Mouse (Mus musculus) natural killer cell, adult 2 months (primary cell): ENCODE measurements around the gene Asgr1.
A peak's percentile ranks its signal among the peaks of the same experiment; 100 is the strongest.
"Not testable (repeated sequence)": the region's sequence is repeated elsewhere in the genome, so short reads cannot be mapped to it uniquely, and the experiment has no call there.

Experiments
- DNase-seq, 2 experiments: peaks; one replicate each; pipeline ENCODE4 v3.0.0; 2022; ENCODE audit warnings: low spot score in 2 of 2

Gene Asgr1

DNA sequence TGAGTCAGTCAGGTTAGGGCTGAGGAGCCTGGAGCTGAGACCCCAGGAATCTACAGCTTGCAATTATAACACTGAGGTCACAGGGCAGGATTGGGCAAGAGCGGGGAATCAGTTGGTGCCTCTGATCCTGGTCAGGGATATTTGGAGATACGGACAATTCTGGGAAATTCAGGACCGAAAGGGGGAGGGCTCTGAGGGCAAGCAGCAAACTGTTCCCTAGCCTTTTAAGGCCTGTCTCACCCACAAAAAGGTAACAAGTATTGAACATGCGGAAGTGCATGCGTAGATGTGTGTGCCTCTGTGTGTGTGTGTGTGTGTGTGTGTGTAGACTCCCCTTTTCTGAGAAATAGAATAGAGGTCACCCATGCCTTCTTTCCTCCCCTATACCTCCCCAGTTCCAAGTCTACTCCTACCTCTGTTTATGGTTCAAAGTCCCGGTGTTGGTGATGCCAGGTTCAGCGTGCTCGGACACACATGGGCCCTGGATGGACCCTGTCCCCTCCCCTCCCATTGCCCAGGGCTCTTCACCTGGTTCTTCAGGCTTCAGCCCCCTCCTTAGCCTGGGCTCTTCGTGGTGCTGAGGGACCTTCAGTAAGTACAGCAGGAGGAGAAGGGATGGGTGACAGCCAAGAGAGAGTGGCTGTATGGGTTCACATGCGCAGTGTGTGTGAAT lies at the start of gene Asgr1:
Gene Asgr1 (plus strand): TSS at position 188 of the 673 bp plus-strand sequence.
- DNase-seq: no peak

DNA sequence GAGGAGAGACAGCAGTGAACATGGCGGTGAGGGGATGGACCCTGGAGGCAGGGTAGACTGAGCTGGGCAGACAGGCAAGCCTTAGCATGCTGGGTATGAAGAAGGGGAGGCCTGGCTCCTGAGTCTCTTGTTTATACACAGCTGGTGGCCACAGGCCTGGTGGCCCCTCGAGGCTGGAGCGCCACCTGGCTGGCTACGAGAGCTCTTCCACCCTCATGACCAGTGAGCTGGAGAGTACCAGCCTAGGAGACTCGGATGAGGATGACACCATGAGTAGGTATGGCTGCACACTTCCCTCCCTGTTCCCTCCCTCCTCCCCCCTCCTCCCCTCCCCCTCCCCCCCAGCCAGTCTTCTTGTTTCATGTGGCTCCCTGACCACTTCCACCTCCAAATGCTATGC lies 48.4 kb upstream of the Asgr1 start:
- peak; percentile 49 to 54 for DNase-seq

DNA sequence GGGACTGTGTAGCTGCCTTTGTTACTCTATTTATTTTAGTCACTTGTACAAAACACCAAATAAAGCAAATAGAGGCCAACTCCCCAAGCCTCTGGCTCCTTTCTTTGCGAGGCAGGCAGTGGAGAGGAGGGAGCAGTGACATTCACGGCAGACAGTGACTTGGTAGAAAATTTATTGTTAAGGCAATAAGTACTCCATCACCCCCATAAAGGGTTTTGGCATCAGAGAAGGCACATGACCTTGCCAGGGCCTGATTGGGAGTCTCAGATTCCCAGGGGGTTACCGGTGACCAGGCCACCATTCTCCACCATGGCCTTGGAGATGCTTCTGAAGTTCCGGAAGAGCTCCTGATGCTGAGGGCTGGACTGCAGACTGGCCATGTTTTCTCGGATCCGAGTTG lies 43.9 kb upstream of the Asgr1 start:
- DNase-seq: no peak

DNA sequence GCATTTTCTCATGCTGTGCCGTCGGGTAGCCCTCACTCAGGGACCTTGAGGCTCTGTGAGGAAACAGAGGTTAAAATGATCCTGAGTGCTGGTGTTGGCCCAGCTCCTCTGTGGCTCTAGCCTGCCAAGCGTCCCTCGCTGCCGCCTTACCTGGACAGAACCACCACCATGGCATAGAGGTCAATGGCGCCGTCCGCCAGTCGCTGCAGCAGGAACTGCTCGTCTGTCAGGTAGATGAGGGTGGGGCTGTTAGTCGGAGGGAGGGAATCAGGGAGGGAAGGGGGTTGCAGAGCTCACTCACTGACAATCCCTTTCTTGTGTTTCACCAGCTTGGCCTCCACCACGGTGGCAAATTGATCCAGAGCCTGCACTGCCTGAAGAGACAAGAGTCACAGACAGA lies 43.3 kb upstream of the Asgr1 start:
- no peak for DNase-seq

DNA sequence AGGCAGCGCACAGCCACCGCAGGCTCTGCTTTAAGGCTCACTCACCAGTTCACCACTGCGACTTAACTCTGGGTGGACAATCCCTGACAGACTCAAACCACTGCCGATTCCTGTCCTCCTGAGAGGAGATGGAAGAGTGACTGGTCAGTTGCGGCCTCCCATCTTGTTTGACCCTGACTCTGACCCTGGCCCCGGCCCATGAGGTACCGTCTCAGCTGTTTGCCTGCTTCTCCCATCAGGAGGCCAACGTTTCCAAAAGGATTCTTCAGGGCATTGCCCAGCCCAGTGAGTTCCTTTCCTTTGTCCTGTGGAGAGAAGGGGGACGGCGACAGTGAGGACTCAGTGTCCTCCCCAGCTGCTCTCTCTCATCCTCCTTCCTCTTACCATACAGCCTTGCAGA lies 42.9 kb upstream of the Asgr1 start:
- DNase-seq: no peak

DNA sequence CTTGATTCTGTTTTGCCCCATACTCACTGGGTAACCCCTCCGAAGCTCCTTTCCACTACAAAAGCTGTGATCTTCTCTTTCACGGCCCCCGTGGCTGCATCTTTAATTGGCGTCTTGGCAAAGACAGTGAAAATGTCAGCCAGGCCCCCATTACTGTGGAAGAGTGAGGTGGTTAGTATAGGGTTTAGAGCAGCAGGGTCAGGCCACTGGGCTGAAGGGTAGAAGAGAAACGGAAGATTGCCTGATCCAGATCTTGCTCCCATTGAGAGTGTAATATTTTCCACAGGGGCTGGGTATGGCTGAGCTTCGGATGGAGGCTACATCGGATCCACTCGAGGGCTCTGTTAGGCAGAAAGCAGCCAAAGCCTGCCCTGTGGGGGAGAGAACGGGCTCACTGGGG lies 41.0 kb upstream of the Asgr1 start:
- DNase-seq: no peak

DNA sequence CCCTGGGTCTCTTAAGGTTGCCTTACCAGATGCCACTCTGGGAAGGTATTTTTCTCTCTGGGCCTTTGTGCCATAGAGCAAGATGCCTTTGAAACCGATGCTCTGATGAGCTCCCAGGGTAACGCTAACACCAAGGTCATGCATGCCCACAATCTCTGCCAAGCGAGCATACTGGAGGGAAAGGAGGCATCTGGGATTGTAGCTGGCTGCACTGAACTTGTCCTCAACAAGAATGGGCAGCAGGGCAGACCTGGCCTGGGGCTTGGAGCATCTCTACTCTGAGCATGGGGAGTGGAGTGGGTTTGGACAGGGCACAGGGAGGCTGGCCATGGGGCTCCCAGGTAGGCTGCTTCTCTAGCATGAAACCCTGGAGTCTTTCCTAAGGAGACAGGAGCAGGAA lies 40.5 kb upstream of the Asgr1 start:
- no peak for DNase-seq

DNA sequence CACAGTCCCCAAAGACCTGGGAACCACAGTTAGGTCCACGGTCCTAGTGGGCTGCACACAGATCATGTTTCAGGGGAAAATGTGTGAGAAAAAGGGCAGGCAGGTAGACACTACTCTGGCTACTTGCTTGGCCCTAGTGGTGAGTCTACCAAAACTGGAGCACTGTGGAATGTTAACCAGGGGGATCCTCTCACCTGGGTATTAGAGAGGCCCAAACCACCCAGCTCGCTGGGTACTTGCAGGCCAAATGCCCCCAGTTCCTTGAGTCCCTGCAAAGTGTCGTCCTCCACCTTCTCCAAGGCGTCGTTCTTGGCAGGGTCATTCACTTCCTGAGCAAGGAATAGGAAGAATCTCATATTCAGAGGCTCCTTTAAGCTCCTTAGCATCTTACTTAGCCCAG lies 39.8 kb upstream of the Asgr1 start:
- DNase-seq: no peak

DNA sequence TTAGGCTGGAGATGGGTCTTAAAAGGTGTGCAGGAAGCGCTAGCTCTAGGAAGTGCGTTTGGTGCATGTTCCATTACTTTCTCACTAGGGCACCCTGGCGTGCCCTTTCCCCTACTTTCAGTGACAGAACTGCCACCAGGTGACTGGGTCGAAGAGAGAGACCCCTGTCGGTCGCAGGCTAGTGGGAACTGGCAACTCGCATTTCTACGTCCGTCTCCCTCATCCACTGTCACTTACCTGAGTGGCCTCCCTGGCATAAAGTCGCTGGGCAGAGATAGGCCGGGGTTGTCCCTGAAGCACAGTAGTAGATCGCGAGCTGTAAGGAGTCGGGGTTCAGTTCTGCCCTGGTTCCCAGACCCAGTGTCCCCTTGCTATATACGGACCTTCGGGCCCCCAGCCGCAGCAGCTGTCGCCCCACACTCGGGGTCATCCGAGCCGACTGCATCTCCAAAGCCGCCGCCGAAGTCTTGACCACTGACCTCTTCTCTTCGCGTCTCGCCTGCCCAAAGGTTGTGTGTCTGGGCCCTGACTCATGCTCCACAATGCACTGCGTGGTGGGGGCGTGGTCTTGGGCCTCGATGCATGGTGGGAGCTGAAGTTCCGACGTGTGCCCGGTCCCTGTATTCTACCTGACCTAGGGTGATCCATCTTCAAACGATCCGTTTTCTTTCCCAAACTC lies 38.9 kb upstream of the Asgr1 start, which contains the start of gene Acadvl:
Gene Acadvl (minus strand): TSS at position 532 of the 679 bp plus-strand sequence.
- DNase-seq: peak; percentile 79 to 82

DNA sequence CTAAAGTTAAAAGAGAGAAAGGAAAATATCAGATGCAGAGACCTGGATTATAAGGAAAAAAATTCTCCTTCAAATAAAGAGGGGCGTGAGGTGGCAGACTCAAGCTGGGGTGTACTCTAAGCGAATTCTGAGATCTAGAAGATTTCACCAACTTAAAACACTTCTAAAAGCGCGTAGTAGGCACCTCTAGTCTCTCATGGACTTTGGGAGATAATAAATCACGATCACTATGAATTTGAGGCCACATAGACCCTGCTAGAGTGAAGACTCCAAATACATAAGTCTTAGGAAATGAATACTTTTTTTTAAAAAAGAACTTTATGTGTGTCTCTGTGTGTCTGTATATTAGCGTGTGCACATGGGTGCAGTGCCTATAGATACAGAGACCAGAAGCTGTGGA lies 38.2 kb upstream of the Asgr1 start:
- DNase-seq: no peak

DNA sequence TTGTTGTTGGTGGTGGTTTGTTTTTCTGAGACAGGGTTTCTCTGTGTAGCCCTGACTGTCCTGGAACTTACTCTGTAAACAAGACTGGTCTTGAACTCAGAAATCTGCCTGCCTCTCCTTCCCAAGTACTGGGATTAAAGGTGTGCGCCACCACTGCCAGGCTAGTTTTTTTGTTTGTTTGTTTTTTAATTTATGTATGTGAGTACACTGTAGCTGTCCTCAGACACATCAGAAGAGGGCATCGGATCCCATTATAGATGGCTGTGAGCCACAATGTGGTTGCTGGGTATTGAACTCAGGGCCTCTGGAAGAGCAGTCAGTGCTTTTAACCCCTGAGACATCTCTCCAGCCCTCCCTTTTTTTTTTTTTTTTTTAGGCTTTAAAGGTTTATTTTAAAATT lies 37.7 kb upstream of the Asgr1 start:
- not testable (repeated sequence) for DNase-seq

DNA sequence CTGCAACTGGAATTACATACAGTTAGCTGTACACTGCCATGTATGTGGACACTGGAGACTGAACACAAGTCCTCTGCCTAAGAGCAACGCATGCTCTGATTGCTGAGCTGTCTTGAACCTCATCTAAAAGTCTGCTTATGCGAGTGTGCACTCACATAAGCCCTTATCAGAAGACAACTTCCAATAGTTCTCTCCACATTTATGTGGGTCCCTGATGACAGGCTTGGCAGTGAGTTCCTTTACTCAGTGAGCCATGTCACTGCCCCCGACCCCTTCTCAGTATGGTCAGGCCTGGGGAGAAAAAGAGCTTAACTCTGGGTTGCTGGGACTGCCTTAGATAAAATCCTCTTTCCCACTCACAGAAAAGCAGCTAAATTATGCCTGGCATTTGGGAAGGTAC lies 37.2 kb upstream of the Asgr1 start, which contains the start of gene Dlg4:
Gene Dlg4 (plus strand): TSS at position 274 of the 400 bp plus-strand sequence.
- no peak for DNase-seq

DNA sequence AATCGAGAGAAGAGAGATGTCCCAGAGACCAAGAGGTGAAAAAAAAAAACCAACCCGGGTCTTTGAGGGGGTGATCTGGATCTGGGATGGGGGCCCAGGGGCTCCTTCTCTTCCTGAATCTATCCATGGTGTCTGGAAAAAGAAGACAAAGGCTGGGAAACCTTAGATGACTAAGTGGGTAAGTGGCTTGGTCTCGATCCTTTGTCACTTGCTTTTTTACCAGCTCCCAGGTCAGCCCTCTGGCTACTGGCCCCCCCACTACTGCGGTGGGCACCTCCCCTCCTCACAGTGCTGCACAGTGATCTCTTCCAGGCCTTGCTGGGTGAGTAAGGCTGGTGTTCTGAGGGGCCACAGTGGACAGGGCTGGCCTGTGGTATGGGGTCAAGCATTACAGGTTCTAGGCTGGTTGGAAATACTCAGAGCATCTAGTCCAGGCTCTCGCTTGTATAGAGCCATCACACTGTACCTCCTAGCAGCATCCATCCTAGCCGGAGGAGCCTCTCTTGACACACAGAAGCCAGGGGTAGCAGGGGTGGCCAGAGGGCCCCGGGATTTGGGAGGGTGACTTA lies 36.6 kb upstream of the Asgr1 start:
- no peak for DNase-seq

DNA sequence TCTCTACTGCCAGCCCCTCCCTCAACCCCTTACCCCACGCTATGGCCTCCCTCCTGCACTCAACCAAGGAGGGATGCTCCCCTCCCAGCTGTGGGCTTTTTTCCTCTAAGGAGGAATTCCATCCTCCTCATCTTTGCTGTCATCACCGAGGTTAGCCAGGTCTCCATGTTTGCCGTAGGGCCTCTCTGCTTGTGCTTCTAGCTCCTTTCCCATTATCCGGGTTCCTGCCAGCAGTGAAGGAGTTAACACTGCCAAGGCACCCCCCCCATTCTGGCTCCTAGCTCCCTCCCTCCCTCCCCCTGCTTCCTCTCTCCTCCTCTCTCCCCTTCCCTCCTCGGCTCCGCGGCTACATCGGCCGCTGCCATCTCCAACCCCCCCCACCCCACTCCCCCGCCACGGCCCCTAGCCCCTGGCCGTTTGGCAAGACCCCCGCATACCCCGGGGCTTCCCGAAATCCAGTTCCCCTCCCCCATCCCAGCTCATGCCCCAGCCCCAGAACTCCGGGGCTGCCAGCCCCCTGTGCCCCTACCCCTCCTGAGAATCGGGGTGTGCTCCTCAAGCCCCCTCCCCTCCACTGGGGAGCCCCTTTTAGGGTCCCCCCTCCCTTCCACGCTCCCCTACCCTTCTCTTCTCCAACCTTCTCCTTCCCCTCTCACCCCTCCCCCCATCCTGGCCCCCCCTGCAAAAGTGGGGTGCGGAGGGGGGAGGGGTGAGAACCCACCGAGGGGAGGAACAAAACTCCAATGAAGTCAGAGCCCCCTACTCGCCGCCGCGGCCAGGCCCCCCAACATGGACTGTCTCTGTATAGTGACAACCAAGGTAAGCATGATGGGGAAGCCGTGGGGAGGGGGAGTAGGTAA lies 35.5 kb upstream of the Asgr1 start:
- DNase-seq: no peak

DNA sequence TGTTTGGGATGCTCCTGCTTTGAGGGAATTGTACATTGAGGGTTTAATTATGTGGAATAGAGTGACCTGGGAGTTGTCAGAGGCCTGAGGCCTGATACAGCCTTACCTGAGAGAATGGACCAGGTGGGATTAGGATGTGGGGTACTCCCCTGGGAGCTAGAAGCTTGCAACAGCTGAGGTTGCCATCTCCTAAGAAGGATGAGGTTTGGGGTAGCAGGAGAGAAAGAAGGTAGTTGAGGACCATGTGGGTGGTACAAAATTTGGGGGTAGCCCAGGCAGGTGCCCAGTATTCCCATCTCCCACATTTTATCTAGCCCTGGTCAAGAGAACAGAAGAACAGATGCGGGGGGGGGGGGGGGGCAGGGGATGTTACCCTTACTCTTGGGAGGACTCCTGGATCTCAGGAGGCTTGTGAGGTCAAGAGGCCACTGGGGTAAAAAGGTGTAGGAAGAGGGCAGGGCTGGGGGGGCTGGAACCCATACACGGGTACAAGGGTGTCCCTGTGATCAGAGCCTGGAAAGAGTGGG lies 34.3 kb upstream of the Asgr1 start:
- no peak for DNase-seq

DNA sequence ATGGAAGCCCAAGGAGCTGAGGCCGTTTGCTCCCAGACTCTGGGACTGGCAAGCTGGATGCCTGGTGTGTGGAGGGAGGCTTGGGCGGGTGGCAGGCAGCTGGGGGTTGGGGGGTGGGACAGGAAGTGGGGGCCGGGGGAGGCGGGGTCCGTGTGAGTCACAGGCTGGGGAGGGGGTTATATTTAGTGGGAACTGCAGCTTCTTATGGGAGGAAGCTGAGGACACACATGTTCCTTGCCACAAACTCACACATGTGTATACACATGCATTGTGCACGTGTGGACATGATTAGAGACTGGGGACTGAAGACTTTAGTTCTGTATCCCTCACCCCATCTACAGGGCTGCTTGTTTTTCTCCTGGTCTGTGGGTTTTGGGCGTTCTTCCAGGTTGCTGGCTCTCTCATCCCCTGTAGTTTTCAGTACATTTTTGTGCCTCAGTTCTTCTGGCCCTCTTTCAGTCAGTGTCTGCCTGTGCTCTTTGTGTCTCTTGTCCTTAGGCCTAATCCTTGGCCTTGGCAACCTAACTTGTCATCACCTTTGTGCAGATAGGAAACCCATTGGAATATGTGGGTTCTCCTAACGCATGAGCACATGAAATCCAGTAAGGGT lies 33.8 kb upstream of the Asgr1 start:
- DNase-seq: no peak

DNA sequence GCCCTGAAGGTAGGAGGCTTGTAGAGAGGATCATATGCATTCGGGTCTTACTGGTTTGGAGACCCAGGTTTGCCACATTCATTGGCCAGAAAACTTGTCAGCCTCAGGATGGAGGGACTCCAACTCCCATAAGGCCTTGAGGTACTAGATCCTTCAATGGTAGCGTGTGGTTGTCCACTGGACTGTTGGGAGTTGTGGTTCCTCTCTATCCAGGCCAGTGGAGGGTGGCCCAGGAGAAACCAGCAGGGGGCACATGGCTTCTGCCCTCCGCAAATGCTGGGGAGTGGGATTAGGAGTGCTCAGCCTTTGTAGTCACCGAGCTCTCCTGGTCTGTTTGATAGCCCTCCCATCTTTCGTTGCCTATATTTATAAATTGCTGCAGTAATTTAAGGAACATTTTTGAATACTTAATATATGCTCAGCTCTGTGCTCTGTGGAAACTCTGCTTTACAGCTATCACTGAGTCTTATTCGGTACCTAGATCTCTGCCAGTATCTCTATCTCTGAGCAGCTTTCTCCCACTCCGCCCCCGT lies 33.1 kb upstream of the Asgr1 start:
- peak; percentile 70 to 73 for DNase-seq

DNA sequence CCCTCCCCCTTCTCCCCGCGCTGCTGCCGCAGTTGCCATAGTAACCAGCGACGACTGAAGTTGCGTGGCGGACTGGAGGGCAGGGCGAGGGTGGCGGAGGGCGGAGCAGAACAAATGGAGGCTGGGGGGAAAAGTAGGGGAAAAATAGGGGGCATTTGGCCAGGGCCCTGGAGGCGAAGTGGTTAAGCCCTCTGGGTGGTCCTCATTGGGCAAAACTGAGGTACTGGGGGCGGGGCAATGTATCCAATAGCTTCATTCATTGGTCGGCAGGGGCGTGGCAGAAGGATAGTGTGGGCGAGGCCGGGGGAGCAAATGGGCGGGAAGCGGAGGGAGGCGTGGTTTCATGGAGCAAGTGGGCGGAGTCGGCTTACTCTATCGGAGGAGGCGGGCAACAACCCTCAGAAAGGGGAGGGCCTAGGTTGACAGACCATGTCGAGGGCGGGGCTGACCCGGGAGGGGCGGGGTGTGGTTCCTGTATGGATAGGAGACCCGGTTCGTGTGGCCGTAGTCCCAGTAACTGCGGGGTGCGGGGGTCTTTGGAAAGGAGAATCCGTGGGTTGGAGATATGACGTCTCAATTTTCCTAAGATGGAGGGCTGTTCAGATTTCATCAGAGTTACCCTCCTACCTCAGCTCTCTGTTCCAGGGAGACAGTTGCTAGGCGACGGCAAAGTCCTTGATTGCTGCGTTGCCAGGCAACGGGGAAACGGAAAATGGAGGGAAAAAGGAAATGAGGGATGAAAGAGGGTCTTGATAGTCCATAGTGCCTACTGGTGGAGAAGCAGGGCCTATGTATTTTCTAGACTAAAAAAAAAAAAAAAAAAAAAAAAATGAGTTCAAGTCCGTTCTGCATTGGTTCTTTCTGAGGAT lies 32.4 kb upstream of the Asgr1 start:
- DNase-seq: peak; percentile 97

DNA sequence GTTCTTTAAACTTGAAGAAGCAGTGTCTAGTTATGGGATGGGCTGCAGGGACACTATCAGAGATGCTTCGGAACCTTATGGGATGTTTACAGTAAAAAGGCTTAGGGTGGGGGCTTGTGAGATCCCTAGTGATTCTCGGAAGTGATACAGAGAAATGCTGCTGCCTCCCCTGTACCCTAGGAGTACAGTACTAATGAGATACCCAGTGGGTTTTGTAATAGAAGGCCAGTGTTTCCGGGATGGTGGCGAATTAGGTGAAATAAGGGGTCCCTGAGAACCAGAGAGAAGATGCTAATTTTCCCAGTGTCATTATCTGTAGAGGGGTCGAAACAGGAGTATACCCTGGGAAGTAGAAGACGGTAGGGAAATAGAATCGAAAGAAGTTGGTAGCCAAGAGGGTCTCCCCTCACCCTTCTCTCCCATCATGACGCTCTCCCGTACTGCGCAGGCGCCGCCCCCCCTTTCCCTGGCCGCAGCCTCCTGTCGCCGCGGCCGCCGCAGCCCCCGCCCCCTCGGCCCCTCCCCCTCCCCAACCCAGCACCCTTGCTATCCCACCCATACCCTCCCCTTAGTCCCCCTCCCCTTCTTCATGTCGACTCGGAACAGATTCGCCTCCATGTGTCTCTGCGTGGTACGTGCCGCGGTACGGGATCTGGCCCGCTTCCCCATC lies 30.3 kb upstream of the Asgr1 start:
- no peak for DNase-seq

DNA sequence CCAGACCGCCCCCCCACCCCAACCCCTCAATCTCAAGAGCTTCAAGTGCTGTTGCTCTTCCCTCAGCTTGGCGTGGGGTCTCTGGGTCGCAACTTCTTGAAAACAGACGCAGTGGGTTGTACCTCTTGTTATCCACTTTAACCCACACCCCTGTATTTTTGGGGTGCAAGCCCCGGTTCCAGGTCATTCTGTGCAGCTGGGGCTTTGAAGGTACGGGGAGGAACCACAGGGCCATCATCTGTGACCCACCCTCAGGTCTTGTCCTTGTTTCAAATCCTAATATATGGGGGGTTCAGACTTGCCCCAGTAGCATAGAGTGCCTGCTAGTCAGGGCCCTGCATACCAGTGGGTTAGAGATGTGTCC lies 29.8 kb upstream of the Asgr1 start:
- no peak for DNase-seq
